Mouse (Mus musculus) liver, embryonic 14.5 days (tissue): ENCODE measurements at regions not wholly inside any gene's neighbourhood (a gene's known extent, or its start where the extent isn't known, plus 50 kb on each side); places are given as distances from the start of the nearest gene placed in this dataset.

Source experiments
- CTCF ChIP-seq: IDR thresholded peaks from 2 replicates; pipeline ENCODE4 v1.5.1; 2016; ENCODE audit warnings: antibody characterized with exemption, low read depth, control low read depth
- EP300 ChIP-seq: IDR thresholded peaks from 2 replicates; pipeline ENCODE4 v1.6.1; 2016; ENCODE audit warnings: antibody characterized with exemption, low read depth

DNA sequence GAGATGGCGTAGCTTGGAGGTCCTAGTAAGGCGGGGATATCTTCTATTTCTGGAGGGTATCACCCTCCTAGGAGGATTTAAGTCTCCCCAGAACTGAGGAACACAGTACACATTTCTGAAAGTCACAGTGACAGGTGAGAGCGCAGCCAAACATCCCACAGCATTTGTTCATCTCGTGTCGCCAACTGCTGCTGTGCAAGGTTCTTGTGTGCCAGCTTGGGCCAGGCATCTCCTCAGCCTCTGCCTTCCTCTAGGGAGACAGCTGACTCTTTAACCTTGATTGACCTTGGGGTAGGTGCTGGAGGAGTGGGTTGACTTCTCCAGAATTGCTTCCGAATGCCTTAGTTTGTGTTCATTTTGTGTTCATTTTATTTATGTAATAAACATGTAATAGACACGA lies 291.2 kb downstream of the Sec16b start:
- TF ChIP-seq CTCF (no peak), EP300 (no peak)
